Mouse (Mus musculus): ENCODE results near the gene Rpl36a-ps1. TPM values are rescaled to one million over a fixed set of nuclear protein-coding genes. Genes with fewer than 3 reads are reported as not detected.
"Not testable (repeated sequence)": the region's sequence is repeated elsewhere in the genome, so short reads cannot be mapped to it uniquely, and the experiment has no call there.

The Rpl36a-ps1 gene
- total RNA-seq (2014; fragmentation: Nextera tagmentation) (34.7 and 59.2 TPM in 2 replicates), total RNA-seq (2017) (14.6 and 20.7 TPM in 2 replicates)

GRCm38 (mm10) chr14:98994218-98994617, at the start of gene Rpl36a-ps1:
Gene Rpl36a-ps1, minus strand, starts transcription at chr14:98994318.
- ATAC-seq (replicated peaks; ENCODE audit: poor library complexity, severe bottlenecking), result no peak

- ATAC-seq (replicated peaks; ENCODE audit: poor library complexity, severe bottlenecking), result no peak
Observed at GRCm38 (mm10) chr14:99043499-99043898, 49.4 kb upstream of the Rpl36a-ps1 start.

DNA sequence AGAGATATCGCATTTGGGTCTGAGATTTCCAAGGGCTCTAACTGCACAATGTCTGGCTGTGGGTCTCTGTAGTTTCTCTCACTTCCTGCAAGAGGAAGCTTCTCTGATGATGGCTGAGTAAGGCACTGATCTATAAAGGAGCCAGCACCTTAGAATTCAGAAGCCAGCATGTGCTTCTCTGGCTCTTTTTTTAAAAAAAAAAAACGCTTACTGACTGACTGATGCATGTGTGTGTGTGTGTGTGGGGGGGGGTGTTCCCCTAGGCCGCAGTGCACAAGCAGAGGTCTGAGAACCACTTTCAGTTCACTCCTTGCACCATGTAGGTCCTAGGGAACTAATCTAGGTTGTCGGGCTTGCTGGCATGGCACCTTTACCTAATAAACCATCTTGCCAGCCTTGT, 47.3 kb upstream of the Rpl36a-ps1 start:
- ATAC-seq (replicated peaks; ENCODE audit: poor library complexity, severe bottlenecking), result no peak

- ATAC-seq (replicated peaks; ENCODE audit: poor library complexity, severe bottlenecking), result not testable (repeated sequence)
Observed at GRCm38 (mm10) chr14:99039308-99039707, 45.2 kb upstream of the Rpl36a-ps1 start.

DNA sequence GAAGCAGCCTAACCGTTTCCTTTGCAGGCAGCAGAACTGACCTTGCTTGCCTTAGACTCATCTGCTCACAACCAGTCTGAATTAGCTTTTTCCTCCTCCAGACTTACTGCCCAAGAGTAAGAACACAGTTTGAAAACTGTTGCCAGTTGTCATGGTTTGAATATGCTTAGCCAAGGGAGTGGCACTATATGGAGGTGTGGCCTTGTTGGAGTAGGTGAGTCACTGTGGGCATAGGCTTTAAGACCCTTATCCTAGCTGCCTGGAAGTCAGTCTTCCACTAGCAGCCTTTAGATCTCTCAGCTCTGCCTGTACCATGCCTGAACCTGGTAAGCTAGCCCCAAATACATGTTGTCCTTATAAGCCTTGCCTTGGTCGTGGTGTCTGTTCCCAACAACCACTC, 43.6 kb upstream of the Rpl36a-ps1 start:
- no peak for ATAC-seq (replicated peaks; ENCODE audit: poor library complexity, severe bottlenecking)

DNA sequence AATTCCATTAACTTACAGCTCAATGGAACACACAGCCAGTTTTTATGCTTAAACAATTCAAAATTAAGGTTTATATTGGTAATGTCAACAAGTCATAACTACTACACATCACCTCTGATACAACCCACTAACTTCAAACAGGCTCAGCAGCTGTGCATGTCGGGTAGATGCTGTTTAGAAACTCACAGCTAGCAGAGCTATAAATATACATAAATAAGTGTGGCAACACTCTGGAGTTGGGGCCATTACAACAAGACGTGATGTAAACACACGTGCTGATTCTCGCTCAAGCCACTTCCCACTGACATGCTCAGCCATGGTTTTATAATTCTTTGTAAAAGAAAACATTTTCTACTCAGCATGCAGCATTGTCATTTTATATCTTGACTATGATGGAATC, 41.9 kb upstream of the Rpl36a-ps1 start:
- ATAC-seq (replicated peaks; ENCODE audit: poor library complexity, severe bottlenecking), result no peak; the same call in 1 of the 2 replicates

DNA sequence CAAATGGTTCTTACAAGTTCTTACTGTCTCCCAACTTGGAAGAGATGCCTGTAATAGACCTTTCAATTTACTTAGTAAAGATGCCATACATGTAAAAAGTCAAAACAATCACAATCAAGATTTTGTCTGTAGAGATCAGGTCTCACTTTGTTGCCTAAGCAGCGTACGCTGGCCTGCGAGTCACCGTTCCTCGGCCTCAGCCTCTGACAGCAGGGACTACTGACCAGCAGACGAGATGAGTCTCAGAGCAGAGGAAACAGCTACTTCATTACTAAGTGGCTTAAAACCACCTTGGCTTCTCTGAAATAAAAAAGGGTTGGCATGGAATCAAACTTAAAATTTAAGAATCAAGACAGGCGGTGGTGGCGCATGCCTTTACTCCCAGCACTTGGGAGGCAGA, 40.7 kb upstream of the Rpl36a-ps1 start:
- not testable (repeated sequence) for ATAC-seq (replicated peaks; ENCODE audit: poor library complexity, severe bottlenecking)

GRCm38 (mm10) chr14:99032596-99032995, 38.5 kb upstream of the Rpl36a-ps1 start:
- no peak for ATAC-seq (replicated peaks; ENCODE audit: poor library complexity, severe bottlenecking)

DNA sequence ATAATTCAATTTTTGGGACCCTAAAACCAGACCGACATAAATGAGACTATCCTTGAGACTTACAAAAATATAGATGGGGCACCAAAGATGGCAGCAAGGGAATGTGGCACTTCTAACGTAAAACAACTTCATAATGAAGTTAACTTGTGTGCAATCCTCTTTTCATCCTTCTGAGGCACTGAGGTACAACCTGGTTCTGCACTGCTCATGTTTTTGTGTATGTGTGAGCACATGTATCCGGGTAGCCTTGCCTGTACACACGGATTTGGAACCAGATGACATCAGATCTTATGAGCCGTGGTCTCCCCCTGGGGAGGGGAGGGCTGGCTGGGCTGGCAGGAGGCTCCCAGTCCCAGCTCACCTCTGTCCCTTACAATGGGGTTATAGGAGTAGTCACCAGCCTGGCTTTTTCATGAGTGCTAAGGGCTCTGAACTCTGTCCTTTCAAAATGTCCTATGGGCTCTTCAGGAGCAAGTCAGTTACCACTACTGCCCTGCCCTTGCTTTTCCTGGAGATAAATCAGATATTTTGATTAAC, 37.3 kb upstream of the Rpl36a-ps1 start:
- ATAC-seq (replicated peaks; ENCODE audit: poor library complexity, severe bottlenecking), result no peak

DNA sequence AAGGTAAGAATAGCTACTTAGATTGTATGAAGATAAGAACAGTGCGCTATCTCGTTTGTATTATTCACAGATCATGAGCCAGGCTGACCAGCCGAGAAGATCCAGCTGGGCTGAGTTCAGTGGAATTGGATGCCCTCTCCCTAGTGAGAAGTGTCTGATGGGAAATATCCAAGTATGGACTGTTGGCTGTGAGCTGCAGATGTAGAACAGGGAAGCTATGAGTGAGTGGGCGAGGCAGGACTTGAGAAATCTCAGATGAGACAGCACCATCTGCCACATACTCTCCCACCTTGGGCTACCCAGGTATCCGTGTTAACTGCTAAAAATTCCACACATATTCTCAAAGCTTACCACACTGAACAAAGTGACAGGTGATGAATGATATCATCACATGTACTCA, 35.9 kb upstream of the Rpl36a-ps1 start:
- no peak for ATAC-seq (replicated peaks; ENCODE audit: poor library complexity, severe bottlenecking)

- no peak for ATAC-seq (replicated peaks; ENCODE audit: poor library complexity, severe bottlenecking)
Observed at GRCm38 (mm10) chr14:99022346-99023086, 28.4 kb upstream of the Rpl36a-ps1 start.

DNA sequence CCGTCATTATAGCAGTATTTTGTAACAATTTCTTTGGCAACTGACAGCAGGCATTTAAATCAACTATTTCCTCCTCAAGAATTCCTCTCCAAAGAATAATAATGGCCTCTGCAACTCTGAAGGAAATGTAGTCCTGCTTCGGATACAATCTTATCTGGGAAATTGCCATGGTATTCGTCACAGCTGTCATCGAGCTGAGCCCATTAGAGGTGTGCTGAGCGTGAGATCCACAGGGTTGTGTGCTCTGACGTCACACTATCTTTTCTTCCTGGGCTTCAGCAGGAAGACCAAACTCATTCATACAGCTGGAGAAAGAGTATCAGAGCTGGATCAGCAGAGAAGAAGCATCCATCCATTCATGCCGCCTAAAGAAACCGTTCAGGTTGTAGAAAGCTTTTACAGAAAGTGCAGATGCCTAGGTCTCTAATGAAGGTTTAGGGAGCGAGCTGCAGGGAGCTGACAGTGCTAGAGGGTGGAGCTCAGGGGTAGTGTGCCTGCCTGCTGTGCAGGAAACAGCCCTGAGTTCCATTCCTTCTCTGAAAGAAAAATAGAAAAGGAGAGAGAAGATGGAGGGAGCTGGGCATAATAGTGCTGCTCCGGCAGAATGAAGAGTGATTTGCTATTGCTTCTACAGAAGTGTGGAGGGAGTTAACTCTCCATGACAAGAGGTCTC, 25.2 kb upstream of the Rpl36a-ps1 start:
- no peak for ATAC-seq (replicated peaks; ENCODE audit: poor library complexity, severe bottlenecking)

GRCm38 (mm10) chr14:99018691-99019090, 24.6 kb upstream of the Rpl36a-ps1 start:
- ATAC-seq (replicated peaks; ENCODE audit: poor library complexity, severe bottlenecking), result no peak

DNA sequence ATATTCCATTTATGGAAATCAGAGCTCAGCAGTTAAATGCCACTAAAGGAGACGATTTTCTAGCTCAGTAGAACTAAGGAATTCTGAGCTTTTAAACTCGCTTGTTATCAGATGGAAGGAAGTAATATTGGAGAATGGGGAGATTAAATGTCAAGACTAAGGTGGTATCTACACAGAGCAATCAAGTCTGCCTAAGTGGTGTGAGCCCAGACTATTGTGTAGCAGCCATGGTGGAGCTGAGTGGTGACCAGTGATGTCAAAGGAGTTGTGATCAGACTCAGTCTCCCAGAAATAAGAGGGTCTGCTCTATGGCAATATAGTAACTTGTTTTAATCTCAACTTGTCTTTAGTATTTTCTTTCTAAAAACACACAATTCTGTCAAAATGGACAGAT, 16.8 kb upstream of the Rpl36a-ps1 start:
- no peak for ATAC-seq (replicated peaks; ENCODE audit: poor library complexity, severe bottlenecking)

- ATAC-seq (replicated peaks; ENCODE audit: poor library complexity, severe bottlenecking), result peak; percentile 72
Observed at GRCm38 (mm10) chr14:99010224-99010919, 16.3 kb upstream of the Rpl36a-ps1 start.

GRCm38 (mm10) chr14:98992482-98992881, 1.6 kb downstream of the Rpl36a-ps1 start:
- no peak for ATAC-seq (replicated peaks; ENCODE audit: poor library complexity, severe bottlenecking)

GRCm38 (mm10) chr14:98990636-98991035, 3.5 kb downstream of the Rpl36a-ps1 start:
- ATAC-seq (replicated peaks; ENCODE audit: poor library complexity, severe bottlenecking), result no peak

DNA sequence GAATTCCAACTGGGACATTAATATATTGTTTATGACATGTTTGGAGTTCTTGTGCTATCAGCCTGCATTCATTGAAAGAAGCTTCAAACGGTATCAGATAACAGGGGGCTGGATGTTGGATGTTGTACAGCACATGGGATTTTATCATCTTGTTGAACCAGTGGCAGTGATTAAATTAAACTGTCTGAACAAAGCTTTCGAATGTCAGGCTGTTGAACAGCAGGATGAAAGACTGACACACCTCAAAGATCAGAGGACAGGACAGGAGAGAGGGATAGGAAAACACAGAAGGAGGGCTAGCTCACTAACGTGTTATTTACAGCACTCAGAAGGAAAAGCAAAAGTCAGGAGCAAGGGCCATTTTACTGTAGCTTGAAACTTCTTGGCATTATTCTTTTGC, 4.3 kb downstream of the Rpl36a-ps1 start:
- ATAC-seq (replicated peaks; ENCODE audit: poor library complexity, severe bottlenecking), result no peak

- no peak for ATAC-seq (replicated peaks; ENCODE audit: poor library complexity, severe bottlenecking)
Observed at GRCm38 (mm10) chr14:98971921-98972320, 22.2 kb downstream of the Rpl36a-ps1 start.

DNA sequence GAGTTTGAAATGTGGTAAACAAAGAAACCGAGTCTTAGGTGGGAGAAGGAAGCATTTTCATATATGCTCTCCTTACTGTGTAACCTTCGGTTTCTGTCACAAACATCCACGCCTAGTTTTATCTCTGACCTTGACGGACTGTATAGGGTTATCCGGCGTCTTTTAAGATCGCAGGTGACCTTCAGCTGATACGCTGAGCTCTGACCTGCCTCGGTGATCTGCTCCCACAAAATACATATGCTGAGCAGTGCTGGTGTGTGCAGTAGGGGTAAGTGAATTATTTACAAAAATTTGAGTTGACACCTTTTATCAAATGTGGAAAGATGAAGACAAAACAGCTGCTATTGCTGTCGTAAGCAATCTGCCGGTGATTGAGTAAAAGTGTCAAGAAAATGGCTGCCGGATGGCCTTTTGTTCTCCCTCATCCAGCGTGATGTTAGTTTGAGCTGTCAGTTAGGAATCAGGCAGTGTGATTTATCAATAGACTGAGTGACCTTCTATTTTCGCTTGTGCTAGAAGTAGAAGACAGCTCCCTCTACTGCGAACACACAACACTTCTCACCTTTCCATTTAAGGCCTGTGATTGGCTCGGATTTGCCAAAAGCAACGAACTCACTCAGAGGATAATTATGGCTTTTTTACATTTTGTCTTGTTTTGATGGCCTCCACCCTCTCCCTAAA, 35.0 kb downstream of the Rpl36a-ps1 start:
- no peak for ATAC-seq (replicated peaks; ENCODE audit: poor library complexity, severe bottlenecking)

Data from granulocyte monocyte progenitor cell, adult 5-6 weeks (primary cell).